Mouse (Mus musculus) liver, embryonic 18 days (tissue): ENCODE data around the gene Trak1. TPM values are rescaled to one million over a fixed set of nuclear protein-coding genes. Genes with fewer than 3 reads are reported as not detected.

Source experiments
- polyA plus RNA-seq: library from polyadenylated mRNA; depleted of rRNA; stranded (reverse); fragments of >200 nt; gene quantifications from 2 replicates; pipeline ENCODE4 v1.2.3, GENCODE M21; 2012; rRNA removed

Trak1 gene
- 7.5 and 9.8 TPM in 2 replicates for polyA plus RNA-seq

DNA sequence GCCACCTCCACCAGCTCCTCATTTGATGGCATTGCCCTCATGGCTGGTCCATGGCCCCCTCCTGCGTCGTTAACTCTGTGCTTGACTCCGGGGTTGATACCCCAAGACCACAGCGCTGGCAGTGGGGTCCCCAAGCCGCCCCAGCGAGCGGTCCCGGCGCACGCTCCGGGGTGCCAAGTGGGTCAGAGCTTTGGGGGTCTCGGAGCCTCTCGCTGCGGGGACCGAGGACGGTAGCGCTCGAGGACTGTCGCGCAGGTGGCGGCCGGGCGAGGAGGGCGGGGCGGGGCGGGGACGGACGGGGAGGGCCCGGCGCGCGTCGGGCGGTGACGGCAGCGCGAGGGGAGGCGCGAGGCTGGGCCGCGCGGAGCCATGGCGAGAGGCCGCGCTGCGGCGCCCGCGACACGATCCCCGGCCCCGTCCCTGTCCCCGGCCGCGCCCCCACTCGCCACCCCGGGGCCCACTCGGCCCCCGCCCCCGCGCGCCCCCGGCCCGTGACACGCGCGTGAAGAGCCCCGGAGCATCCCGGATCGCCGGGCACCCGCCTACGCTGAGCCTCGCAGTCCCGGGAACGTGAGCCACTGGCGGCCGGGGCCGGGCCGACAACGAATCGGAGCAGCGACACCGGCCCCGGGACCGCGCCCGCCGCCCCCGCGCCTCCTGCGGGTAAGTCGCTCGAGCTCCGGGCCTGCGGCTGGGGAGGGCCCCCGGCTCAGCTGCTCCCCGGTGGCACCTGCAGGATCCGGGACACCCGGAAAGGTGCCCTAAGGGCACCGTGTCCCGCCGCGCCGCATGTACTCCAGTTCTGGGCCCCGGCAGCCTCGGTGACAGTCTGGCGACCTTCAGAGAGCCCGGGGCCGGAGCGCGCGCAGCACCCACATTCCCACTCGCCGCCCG lies at the start of gene Trak1:
Trak1 (plus strand) TSS at position 332 of the 894 bp plus-strand sequence.

DNA sequence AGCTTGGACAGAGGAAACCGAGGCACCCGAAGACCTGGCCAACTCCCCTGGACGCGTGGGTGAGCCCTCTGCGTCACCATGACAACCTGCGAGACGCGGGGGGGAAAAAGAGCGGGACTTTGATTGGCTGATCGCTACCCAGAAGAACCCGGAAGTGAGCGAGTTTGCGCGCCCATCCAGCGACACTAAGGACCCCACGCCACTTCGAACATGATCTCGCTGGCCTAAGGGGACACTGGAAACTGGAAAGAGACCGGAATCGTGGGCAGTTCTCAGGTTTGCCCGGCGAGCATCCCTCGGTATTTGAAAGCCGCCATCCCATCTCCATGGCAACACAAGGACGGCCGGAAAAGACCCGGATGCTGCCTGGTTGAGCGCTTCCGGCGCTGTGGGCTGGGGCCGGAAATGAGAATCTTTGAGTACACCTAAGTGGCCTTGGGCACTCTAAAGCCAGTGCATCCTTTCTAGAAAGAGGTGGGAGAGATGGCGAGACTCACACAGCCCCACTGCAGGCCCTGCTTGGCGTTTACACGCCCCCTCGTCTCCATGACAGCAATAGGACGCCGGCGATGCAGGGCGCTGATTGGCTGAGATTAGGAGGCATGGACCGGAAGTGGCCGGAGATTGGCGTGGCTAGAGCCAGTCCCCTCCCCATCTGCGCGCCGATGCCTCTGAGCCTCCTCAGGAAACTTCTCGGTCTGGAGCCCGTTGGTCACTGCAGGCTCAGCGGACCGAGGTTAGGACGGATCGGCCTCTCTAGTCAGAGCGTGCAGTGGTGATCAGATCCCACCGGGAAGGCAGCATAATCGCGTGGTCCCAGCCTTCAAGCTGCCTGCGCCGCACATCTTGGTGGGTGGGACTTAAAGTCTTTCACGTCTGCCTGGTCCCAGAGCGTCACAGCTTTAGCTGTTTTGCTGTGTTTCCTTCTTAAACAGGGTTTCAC lies 19.9 kb upstream of the Trak1 start, which contains the start of gene Ulk4:
Ulk4 (minus strand) TSS at position 80 of the 943 bp plus-strand sequence.

GRCm38 (mm10) chr9:121495529-121495928 lies 198.2 kb downstream of the Trak1 start, which contains the start of gene Cck:
Cck (minus strand) TSS chr9:121495694.

Other genes with a start within 250 kb of the Trak1 start
- gene Ulk4, start 20.3 kb upstream of the Trak1 start, polyA plus RNA-seq = 0.13 and 0.14 TPM in 2 replicates
- 0.17 TPM in 1 of 2 replicates, not detected in the other for gene Cck, start 198.2 kb downstream of the Trak1 start, polyA plus RNA-seq